Mouse (Mus musculus) lung, adult 2 months (tissue): ENCODE results near the gene Atg13.

ENCODE experiments used
- CTCF ChIP-seq: fragments of 200-500 bp; IDR thresholded peaks from 2 replicates; pipeline ENCODE4 v1.5.1; 2011; ENCODE audit warnings: mild to moderate bottlenecking, low read length, control low read depth; ENCODE audit not compliant: insufficient read depth
- POLR2A ChIP-seq: fragments of 200-500 bp; IDR thresholded peaks from 2 replicates; pipeline ENCODE4 v1.6.1; 2011; ENCODE audit warnings: low read depth, mild to moderate bottlenecking, control low read depth, low read length, borderline replicate concordance; ENCODE audit errors: extremely low read depth

GRCm38 (mm10) chr2:91689452-91689851, 20.9 kb downstream of the Atg13 start:
- TF ChIP-seq CTCF (no peak), POLR2A (no peak)
